Mouse (Mus musculus): ENCODE data around the gene Vangl2.

GRCm38 (mm10) chr1:171984121-171984520 is 44.1 kb downstream of the Vangl2 start:
- no peak for TF ChIP-seq ZC3H11A (IDR thresholded peaks at IDR 0.05; ENCODE audit: borderline replicate concordance, low read depth, low read length)
- TF ChIP-seq HCFC1 (IDR thresholded peaks at IDR 0.05; ENCODE audit: borderline replicate concordance, insufficient read depth, low read length): no peak
- no peak for TF ChIP-seq MAFK (IDR thresholded peaks at IDR 0.05; ENCODE audit: insufficient read depth, low read depth, low read length)
- TF ChIP-seq CHD2 (IDR thresholded peaks at IDR 0.05; ENCODE audit: low read depth, low read length): no peak
